Mouse (Mus musculus) kidney, embryonic 14.5 days (tissue): ENCODE results near the gene G430095P16Rik. TPM values are rescaled to one million over a fixed set of nuclear protein-coding genes. Genes with fewer than 3 reads are reported as not detected.

Experiments used
- ATAC-seq: fragments of 200-750 bp; cut with Nextera tagmentation; 2 replicates; pipeline ENCODE4 v1.8.0; 2017; ENCODE audit warnings: moderate number of reproducible peaks, mild to moderate bottlenecking, moderate TSS enrichment, moderate library complexity; ENCODE audit not compliant: low FRiP score, low TSS enrichment
- H3K27ac ChIP-seq: fragments of 300-500 bp; sonication (generic); 2 replicates; pipeline ENCODE4 v1.5.1; 2014; ENCODE audit warnings: low read depth, mild to moderate bottlenecking, low read length, moderate library complexity, mixed read lengths
- H3K27me3 ChIP-seq: fragments of 300-500 bp; sonication (generic); 2 replicates; pipeline ENCODE4 v1.6.1; 2014; ENCODE audit warnings: mild to moderate bottlenecking, low read length; ENCODE audit not compliant: control insufficient read depth, insufficient read depth
- H3K36me3 ChIP-seq: fragments of 300-500 bp; sonication (generic); 2 replicates; pipeline ENCODE4 v1.6.1; 2014; ENCODE audit warnings: low read length, mixed read lengths; ENCODE audit not compliant: control insufficient read depth, insufficient read depth
- H3K4me1 ChIP-seq: fragments of 300-500 bp; sonication (generic); 2 replicates; pipeline ENCODE4 v1.6.1; 2014; ENCODE audit warnings: low read length, mixed read lengths; ENCODE audit not compliant: control insufficient read depth, insufficient read depth
- H3K4me2 ChIP-seq: fragments of 300-500 bp; sonication (generic); replicated peaks from 2 replicates; pipeline ENCODE4 v1.6.1; 2014; ENCODE audit warnings: low read depth, mild to moderate bottlenecking, low read length
- H3K4me3 ChIP-seq: fragments of 300-500 bp; sonication (generic); 2 replicates; pipeline ENCODE4 v1.5.1; 2014; ENCODE audit warnings: mild to moderate bottlenecking, low read length
- H3K9ac ChIP-seq: fragments of 300-500 bp; sonication (generic); 2 replicates; pipeline ENCODE4 v1.6.1; 2014; ENCODE audit warnings: low read depth, mild to moderate bottlenecking, low read length, moderate library complexity
- H3K9me3 ChIP-seq: fragments of 300-500 bp; sonication (generic); 2 replicates; pipeline ENCODE4 v1.6.1; 2016; ENCODE audit warnings: low read length; ENCODE audit not compliant: control insufficient read depth
- WGBS: fragments of 180-500 bp; shearing (Covaris S2); extraction: QIAGEN DNeasy Blood & Tissue Kit; methylation state at CpG from one replicate; pipeline ENCODE4 v1.1.7; 2014; 5-methylcytosine and 5-hydroxymethylcytosine counted together
- polyA plus RNA-seq: library from polyadenylated mRNA; unstranded; fragments of >200 nt; fragmentation: Nextera tagmentation; extraction: Ambion mirVana; gene quantifications from 2 replicates; pipeline ENCODE4 v1.2.1, GENCODE M21; 2014

The G430095P16Rik gene
- polyA plus RNA-seq, 1 experiment from 2014 or later = 1.7 TPM

DNA sequence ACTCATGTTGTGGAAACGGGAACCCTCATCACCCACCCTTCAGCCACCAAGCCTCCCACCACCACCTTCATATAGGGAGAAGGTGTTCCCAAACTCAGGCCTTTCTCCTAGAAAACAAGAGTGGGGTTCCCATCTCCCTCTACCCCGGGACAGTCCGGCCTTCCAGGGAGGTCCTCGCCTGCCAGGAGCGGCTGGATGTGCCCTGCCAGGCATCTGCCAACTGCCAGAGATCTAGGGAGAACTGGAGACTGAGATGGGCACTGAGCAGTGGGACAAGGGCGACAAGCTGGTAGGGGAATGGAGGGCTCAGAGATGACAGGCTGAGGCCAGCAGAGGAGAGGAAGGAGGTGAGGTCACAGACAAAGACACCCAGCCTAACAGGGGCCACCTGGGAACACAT, 11.2 kb downstream of the G430095P16Rik start:
- Histone ChIP-seq H3K9ac (no peak overlapping the region), H3K4me2 (no peak overlapping the region), H3K36me3 (no peaks in the 10 kb centered on the region), H3K4me3 (no peak overlapping the region), H3K27ac (no peak overlapping the region), H3K9me3 (no peaks in the 10 kb centered on the region), H3K27me3 (peaks cover 32% of the 10 kb centered on the region), H3K4me1 (peaks cover 51% of the 10 kb centered on the region)
- WGBS = 95% methylated on average over 6 of the region's 6 CpGs
- ATAC-seq = no peak

DNA sequence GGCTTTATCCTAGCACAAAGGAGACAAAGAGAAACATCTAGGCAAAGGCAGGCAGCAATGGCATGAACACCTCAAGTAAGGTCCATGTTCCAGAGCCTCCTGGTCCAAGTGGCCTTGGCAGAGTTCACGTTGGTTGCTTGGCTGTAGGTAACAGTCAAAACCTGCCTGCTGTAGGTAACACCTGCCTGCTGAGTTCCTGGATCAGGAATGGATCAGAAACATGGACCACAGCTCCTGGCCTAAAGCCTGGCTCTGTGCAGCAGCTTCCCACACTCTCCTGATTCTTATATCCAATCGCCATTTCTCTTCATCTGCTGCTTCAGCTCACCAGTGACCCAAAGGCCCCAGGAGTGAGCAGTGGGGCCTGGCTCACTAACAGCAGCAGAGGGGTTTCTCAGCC, 11.9 kb downstream of the G430095P16Rik start:
- Histone ChIP-seq H3K9ac (no peak overlapping the region), H3K27ac (no peak overlapping the region), H3K36me3 (no peaks in the 10 kb centered on the region), H3K4me1 (peaks cover 51% of the 10 kb centered on the region), H3K9me3 (no peaks in the 10 kb centered on the region), H3K27me3 (peaks cover 39% of the 10 kb centered on the region), H3K4me3 (no peak overlapping the region), H3K4me2 (no peak overlapping the region)
- 77% methylated on average over 2 of the region's 2 CpGs for WGBS
- ATAC-seq = no peak

GRCm38 (mm10) chr8:84735597-84735996, 12.8 kb downstream of the G430095P16Rik start:
- Histone ChIP-seq H3K27ac (no peak overlapping the region), H3K4me1 (peaks cover 43% of the 10 kb centered on the region)
- 46% methylated on average over 2 of the region's 2 CpGs for WGBS

GRCm38 (mm10) chr8:84736521-84736920, 13.7 kb downstream of the G430095P16Rik start:
- H3K4me1 ChIP-seq = peaks cover 42% of the 10 kb centered on the region

More at GRCm38 (mm10) chr8:84735597-84735996, 12.8 kb downstream of the G430095P16Rik start:
- Histone ChIP-seq H3K4me2 (no peak overlapping the region), H3K4me3 (no peak overlapping the region), H3K9me3 (no peaks in the 10 kb centered on the region), H3K9ac (no peak overlapping the region), H3K36me3 (no peaks in the 10 kb centered on the region), H3K27me3 (peaks cover 48% of the 10 kb centered on the region)
- ATAC-seq = no peak

GRCm38 (mm10) chr8:84737608-84738007, 14.8 kb downstream of the G430095P16Rik start:
- H3K9me3 ChIP-seq = no peaks in the 10 kb centered on the region
- H3K9ac ChIP-seq = no peak overlapping the region
- H3K27ac ChIP-seq = no peak overlapping the region
- no peaks in the 10 kb centered on the region for H3K36me3 ChIP-seq
- no peak overlapping the region for H3K4me3 ChIP-seq
- peak; percentile 53 for ATAC-seq
- H3K4me1 ChIP-seq = peaks cover 42% of the 10 kb centered on the region
- WGBS = 1% methylated on average over 16 of the region's 16 CpGs
- H3K4me2 ChIP-seq = peak overlapping the region; percentile 18; the same call in 1 of the 2 replicates
- H3K27me3 ChIP-seq = peaks cover 66% of the 10 kb centered on the region

More at GRCm38 (mm10) chr8:84736521-84736920, 13.7 kb downstream of the G430095P16Rik start:
- Histone ChIP-seq H3K4me3 (no peak overlapping the region), H3K9me3 (no peaks in the 10 kb centered on the region), H3K9ac (no peak overlapping the region), H3K4me2 (no peak overlapping the region), H3K27me3 (peaks cover 55% of the 10 kb centered on the region), H3K27ac (no peak overlapping the region), H3K36me3 (no peaks in the 10 kb centered on the region)
- WGBS = 85% methylated on average over 4 of the region's 4 CpGs
- no peak for ATAC-seq

DNA sequence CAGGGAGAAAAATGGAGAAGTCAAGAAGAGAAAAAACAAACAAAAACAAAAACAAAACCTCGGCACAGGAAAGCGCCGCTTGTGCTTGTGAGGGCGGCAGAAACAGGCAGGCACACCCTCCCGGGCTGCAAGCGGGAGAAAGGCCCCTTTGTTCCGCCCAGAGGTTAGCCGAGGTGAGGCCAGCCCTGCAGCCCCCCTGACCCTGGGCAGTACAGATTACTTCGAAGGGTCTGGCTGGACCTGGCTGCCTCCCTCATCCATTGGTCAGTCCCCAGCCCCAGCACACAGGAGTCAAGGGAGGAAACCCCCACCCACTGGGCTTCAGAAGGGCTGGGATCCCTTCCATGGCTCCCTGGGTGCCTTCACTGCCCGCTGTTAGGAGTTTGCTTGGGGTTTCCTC, 15.5 kb downstream of the G430095P16Rik start:
- H3K4me3 ChIP-seq = no peak overlapping the region
- no peak overlapping the region for H3K4me2 ChIP-seq

DNA sequence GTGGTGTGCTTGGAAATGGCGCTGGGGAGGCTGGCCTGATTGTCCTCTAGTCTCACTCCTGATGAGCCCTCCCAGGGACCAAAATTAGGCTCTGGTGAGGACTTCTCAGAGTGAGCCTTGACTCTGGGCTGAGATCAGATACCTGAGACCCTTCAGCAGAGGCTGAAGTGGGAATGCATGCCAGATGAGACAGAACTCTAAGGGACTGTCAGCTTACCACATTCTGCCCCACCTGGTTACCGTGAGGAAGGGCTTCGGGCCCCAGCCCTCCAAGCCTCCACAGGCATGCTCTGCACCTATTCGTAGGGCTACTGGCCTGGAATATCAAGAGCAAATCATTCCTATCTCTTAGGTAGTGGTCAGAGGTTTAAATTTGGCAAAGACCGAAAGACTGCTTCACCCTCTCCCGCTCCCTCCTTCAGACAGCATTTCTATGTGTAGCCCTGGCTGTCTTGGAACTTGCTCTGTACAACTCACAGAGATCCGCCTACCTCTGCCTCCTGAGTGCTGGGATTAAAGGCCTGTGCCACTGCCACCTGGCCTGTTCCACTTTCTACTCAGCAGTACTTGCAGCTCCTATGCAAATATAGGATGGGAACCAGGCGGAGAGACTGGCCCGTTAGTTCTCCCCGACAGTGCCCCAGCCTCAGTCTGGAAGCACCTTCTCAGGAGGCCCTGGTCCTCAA, 16.1 kb downstream of the G430095P16Rik start:
- WGBS = 44% methylated on average over 10 of the region's 10 CpGs
- Histone ChIP-seq H3K27me3 (peaks cover 76% of the 10 kb centered on the region), H3K27ac (no peak overlapping the region), H3K4me2 (no peak overlapping the region), H3K9me3 (no peaks in the 10 kb centered on the region), H3K4me1 (peaks cover 42% of the 10 kb centered on the region), H3K36me3 (no peaks in the 10 kb centered on the region), H3K9ac (no peak overlapping the region), H3K4me3 (no peak overlapping the region)
- no peak for ATAC-seq

More for the DNA sequence above, 15.5 kb downstream of the G430095P16Rik start:
- no peak for ATAC-seq
- H3K9ac ChIP-seq = 0 out of 2 replicates have a peak overlapping the region, but pooled peaks have one; percentile 31
- WGBS = 10% methylated on average over 10 of the region's 10 CpGs
- H3K27me3 ChIP-seq = peaks cover 72% of the 10 kb centered on the region
- no peak overlapping the region for H3K27ac ChIP-seq
- no peaks in the 10 kb centered on the region for H3K9me3 ChIP-seq
- peaks cover 41% of the 10 kb centered on the region for H3K4me1 ChIP-seq
- no peaks in the 10 kb centered on the region for H3K36me3 ChIP-seq

GRCm38 (mm10) chr8:84739401-84739742, 16.6 kb downstream of the G430095P16Rik start:
- Histone ChIP-seq H3K27ac (no peak overlapping the region), H3K4me1 (peaks cover 47% of the 10 kb centered on the region)
- WGBS = 5% methylated on average over 1 of the region's 1 CpGs

DNA sequence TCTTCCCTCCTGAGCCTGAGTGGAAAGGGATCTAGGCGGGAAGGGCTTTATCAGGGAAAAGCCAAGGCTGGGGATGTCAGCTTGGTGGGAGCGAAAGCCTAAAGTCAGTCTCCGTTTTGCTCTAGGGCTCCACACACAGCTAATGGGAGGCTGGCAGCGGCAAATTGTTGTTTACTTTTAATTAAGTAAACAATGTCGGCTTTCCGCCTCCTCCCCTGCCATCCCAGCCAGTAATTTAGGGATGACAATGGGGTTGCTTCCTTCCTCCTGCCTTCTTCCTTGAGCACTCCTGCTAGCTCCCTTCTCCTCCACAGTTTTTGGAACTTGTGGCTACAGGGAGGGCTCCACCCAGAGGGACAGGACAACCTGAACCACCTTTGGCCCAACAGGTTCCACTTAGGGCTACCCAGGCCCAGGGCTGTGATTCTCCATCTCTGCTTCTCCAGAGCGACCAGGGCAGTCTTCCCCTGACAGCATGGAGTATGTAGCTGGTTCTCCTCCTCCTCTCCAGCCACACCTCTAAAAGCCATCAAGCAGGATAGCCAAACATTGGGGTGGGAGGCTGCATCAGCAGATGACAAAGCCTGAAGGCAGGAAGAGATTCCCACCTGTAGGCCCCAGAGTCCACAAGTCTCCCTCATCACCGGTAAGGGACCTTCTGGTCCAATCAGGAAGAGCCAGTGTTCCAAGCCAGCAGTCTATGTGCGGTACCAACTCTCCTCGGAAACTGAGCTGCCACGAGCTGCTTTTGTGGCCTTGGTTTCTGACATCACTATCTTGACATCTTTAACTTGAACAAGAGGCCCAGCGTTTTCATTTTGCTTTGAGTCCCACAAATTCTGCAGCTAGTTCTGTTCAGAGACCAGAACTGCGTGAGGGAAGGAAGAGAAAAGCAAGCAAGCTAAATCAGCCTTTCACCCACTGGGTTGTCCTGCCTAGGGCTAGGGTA, 18.4 kb downstream of the G430095P16Rik start:
- no peak for ATAC-seq
- WGBS = 29% methylated on average over 13 of the region's 13 CpGs
- Histone ChIP-seq H3K27ac (no peak overlapping the region), H3K36me3 (no peaks in the 10 kb centered on the region), H3K4me1 (peaks cover 56% of the 10 kb centered on the region), H3K9ac (no peak overlapping the region), H3K4me2 (no peak overlapping the region), H3K4me3 (no peak overlapping the region), H3K9me3 (no peaks in the 10 kb centered on the region), H3K27me3 (peaks cover 81% of the 10 kb centered on the region)

More at GRCm38 (mm10) chr8:84739401-84739742, 16.6 kb downstream of the G430095P16Rik start:
- H3K27me3 ChIP-seq = peaks cover 82% of the 10 kb centered on the region
- H3K9ac ChIP-seq = no peak overlapping the region
- no peaks in the 10 kb centered on the region for H3K36me3 ChIP-seq
- H3K4me2 ChIP-seq = no peak overlapping the region
- H3K4me3 ChIP-seq = no peak overlapping the region
- no peak for ATAC-seq
- no peaks in the 10 kb centered on the region for H3K9me3 ChIP-seq
